Mouse (Mus musculus) limb, embryonic 14.5 days (tissue): Measurements from ENCODE around the gene 1190002N15Rik. TPM values are rescaled to one million over a fixed set of nuclear protein-coding genes. Genes with fewer than 3 reads are reported as not detected.

Experiments
- ATAC-seq: fragments of 200-750 bp; cut with Nextera tagmentation; 2 replicates; pipeline ENCODE4 v1.8.0; 2017; ENCODE audit warnings: low read depth, moderate number of reproducible peaks, moderate TSS enrichment; ENCODE audit not compliant: low FRiP score
- DNase-seq: peaks from one replicate; pipeline ENCODE4 v3.0.0-alpha.2; 2015; ENCODE audit warnings: low spot score
- H3K27ac ChIP-seq: fragments of 300-500 bp; sonication (generic); replicated peaks from 2 replicates; pipeline ENCODE4 v1.5.1; 2014; ENCODE audit warnings: low read depth, mild to moderate bottlenecking, low read length, moderate library complexity, mixed read lengths
- H3K27me3 ChIP-seq: fragments of 300-500 bp; sonication (generic); 2 replicates; pipeline ENCODE4 v1.6.1; 2014; ENCODE audit warnings: low read length, mixed read lengths; ENCODE audit not compliant: control insufficient read depth, insufficient read depth
- H3K36me3 ChIP-seq: fragments of 300-500 bp; sonication (generic); 2 replicates; pipeline ENCODE4 v1.6.1; 2014; ENCODE audit warnings: mild to moderate bottlenecking, low read length, moderate library complexity, mixed read lengths; ENCODE audit not compliant: control insufficient read depth, insufficient read depth
- H3K4me1 ChIP-seq: fragments of 300-500 bp; sonication (generic); 2 replicates; pipeline ENCODE4 v1.6.1; 2014; ENCODE audit warnings: antibody characterized with exemption, low read length, mixed read lengths; ENCODE audit not compliant: control insufficient read depth, insufficient read depth
- H3K4me2 ChIP-seq: fragments of 300-500 bp; sonication (generic); replicated peaks from 2 replicates; pipeline ENCODE4 v1.6.1; 2014; ENCODE audit warnings: low read depth, mild to moderate bottlenecking, low read length, moderate library complexity; ENCODE audit not compliant: severe bottlenecking
- H3K4me3 ChIP-seq: fragments of 300-500 bp; sonication (generic); replicated peaks from 2 replicates; pipeline ENCODE4 v1.5.1; 2014; ENCODE audit warnings: low read length
- H3K9ac ChIP-seq: fragments of 300-500 bp; sonication (generic); 2 replicates; pipeline ENCODE4 v1.6.1; 2014; ENCODE audit warnings: mild to moderate bottlenecking, low read depth, low read length, moderate library complexity; ENCODE audit not compliant: severe bottlenecking
- H3K9me3 ChIP-seq: fragments of 300-500 bp; sonication (generic); 2 replicates; pipeline ENCODE4 v1.6.1; 2016; ENCODE audit warnings: low read length; ENCODE audit not compliant: control insufficient read depth
- POLR2A ChIP-seq: fragments of 200-500 bp; IDR thresholded peaks from 2 replicates; pipeline ENCODE4 v1.8.0; 2012; ENCODE audit warnings: inconsistent platforms, mild to moderate bottlenecking, moderate library complexity, borderline replicate concordance; ENCODE audit not compliant: insufficient read depth, insufficient read length; ENCODE audit errors: extremely low read depth
- WGBS: fragments of 180-500 bp; shearing (Covaris S2); extraction: QIAGEN DNeasy Blood & Tissue Kit; methylation state at CpG from one replicate; pipeline ENCODE4 v1.1.7; 2014; 5-methylcytosine and 5-hydroxymethylcytosine counted together
- polyA plus RNA-seq, 2 experiments: library from polyadenylated mRNA; depleted of rRNA in 1 of 2; stranded (reverse) in 1 of 2; unstranded in 1 of 2; fragments of >200 nt; fragmentation: Nextera tagmentation in 1 of 2; extraction: Ambion mirVana in 1 of 2; gene quantifications; 2 replicates each; pipeline versions ENCODE4 v1.2.1 to v1.2.3; 2012 to 2014

The 1190002N15Rik gene
- polyA plus RNA-seq, 2 experiments = 47.7 to 53.2 TPM

DNA sequence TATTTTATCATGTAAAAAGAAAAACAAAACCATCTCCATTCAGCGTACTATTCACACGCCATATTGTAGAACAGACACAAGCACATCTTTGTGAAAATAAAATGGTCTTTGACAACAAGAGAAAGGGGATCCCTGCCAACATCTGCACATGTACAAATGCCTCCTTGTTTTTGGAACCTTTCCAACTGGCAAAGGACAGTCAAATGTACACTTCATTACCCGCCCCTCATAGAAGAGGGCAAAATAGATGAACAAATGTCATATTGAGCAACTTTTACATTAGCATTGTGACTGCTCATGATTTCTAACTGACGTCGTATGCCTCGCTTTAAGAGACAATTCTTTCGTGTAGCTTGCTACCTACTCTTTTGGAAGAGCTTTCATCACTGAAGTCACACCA lies 11.4 kb downstream of the 1190002N15Rik start:
- ATAC-seq (peak; percentile 53; the same call in 1 of the 2 replicates), DNase-seq (no peak)
- Histone ChIP-seq H3K9me3 (no peaks in the 10 kb centered on the region), H3K4me1 (peaks cover 11% of the 10 kb centered on the region), H3K36me3 (no peaks in the 10 kb centered on the region; the same call in 1 of the 2 replicates), H3K4me2 (no peak overlapping the region), H3K4me3 (no peak overlapping the region), H3K27ac (no peak overlapping the region), H3K9ac (no peak overlapping the region), H3K27me3 (no peaks in the 10 kb centered on the region)
- WGBS = 80% methylated on average over 7 of the region's 7 CpGs
- no peak for TF ChIP-seq POLR2A

GRCm38 (mm10) chr9:94512246-94512645 lies 25.6 kb downstream of the 1190002N15Rik start:
- no peak for ATAC-seq

GRCm38 (mm10) chr9:94511139-94511538 lies 26.7 kb downstream of the 1190002N15Rik start:
- no peak for TF ChIP-seq POLR2A
- Histone ChIP-seq H3K9me3 (no peaks in the 10 kb centered on the region), H3K36me3 (no peaks in the 10 kb centered on the region), H3K27ac (no peak overlapping the region), H3K27me3 (no peaks in the 10 kb centered on the region), H3K4me1 (no peaks in the 10 kb centered on the region), H3K4me2 (no peak overlapping the region), H3K9ac (no peak overlapping the region), H3K4me3 (no peak overlapping the region)
- ATAC-seq (no peak), DNase-seq (no peak)

More at GRCm38 (mm10) chr9:94512246-94512645, 25.6 kb downstream of the 1190002N15Rik start:
- no peak overlapping the region for H3K4me2 ChIP-seq
- H3K27ac ChIP-seq = no peak overlapping the region
- H3K4me1 ChIP-seq = no peaks in the 10 kb centered on the region
- 93% methylated on average over 8 of the region's 8 CpGs for WGBS
- H3K9ac ChIP-seq = no peak overlapping the region
- no peak overlapping the region for H3K4me3 ChIP-seq
- TF ChIP-seq POLR2A = no peak
- H3K9me3 ChIP-seq = no peaks in the 10 kb centered on the region
- no peak for DNase-seq
- 0 out of 2 replicates have a peak, but pooled peaks cover 4% of the 10 kb centered on the region for H3K36me3 ChIP-seq
- no peaks in the 10 kb centered on the region for H3K27me3 ChIP-seq

GRCm38 (mm10) chr9:94506980-94507379 lies 30.9 kb downstream of the 1190002N15Rik start:
- Histone ChIP-seq H3K4me3 (no peak overlapping the region), H3K9me3 (no peaks in the 10 kb centered on the region), H3K27ac (no peak overlapping the region), H3K27me3 (no peaks in the 10 kb centered on the region), H3K36me3 (no peaks in the 10 kb centered on the region), H3K4me1 (no peaks in the 10 kb centered on the region), H3K4me2 (no peak overlapping the region), H3K9ac (no peak overlapping the region)
- DNase-seq (peak; percentile 34), ATAC-seq (no peak)
- WGBS = 48% methylated on average over 1 of the region's 1 CpGs
- TF ChIP-seq POLR2A = no peak

GRCm38 (mm10) chr9:94491467-94491866 lies 46.4 kb downstream of the 1190002N15Rik start:
- no peak for TF ChIP-seq POLR2A
- no peaks in the 10 kb centered on the region for H3K27me3 ChIP-seq
- 55% methylated on average over 9 of the region's 9 CpGs for WGBS
- no peak overlapping the region for H3K9ac ChIP-seq
- no peak for ATAC-seq
- no peak for DNase-seq
- no peaks in the 10 kb centered on the region for H3K36me3 ChIP-seq
- no peak overlapping the region for H3K27ac ChIP-seq
- H3K4me1 ChIP-seq = no peaks in the 10 kb centered on the region
- H3K4me2 ChIP-seq = no peak overlapping the region
- no peaks in the 10 kb centered on the region for H3K9me3 ChIP-seq
- no peak overlapping the region for H3K4me3 ChIP-seq

GRCm38 (mm10) chr9:94487976-94488375 lies 49.9 kb downstream of the 1190002N15Rik start:
- H3K9me3 ChIP-seq = no peaks in the 10 kb centered on the region
- ATAC-seq = no peak
- no peak overlapping the region for H3K4me3 ChIP-seq
- no peak overlapping the region for H3K4me2 ChIP-seq
- H3K9ac ChIP-seq = no peak overlapping the region
- no peaks in the 10 kb centered on the region for H3K36me3 ChIP-seq
- no peak overlapping the region for H3K27ac ChIP-seq
- 80% methylated on average over 2 of the region's 2 CpGs for WGBS
- H3K4me1 ChIP-seq = no peaks in the 10 kb centered on the region
- TF ChIP-seq POLR2A = no peak
- no peak for DNase-seq
- no peaks in the 10 kb centered on the region for H3K27me3 ChIP-seq
